Mouse (Mus musculus) retina, embryonic 14.5 days (tissue): ENCODE data around the gene Cd151.
"Not testable (repeated sequence)": the region's sequence is repeated elsewhere in the genome, so short reads cannot be mapped to it uniquely, and the experiment has no call there.

ENCODE experiments used
- DNase-seq: peaks from one replicate; pipeline ENCODE4 v3.0.0-alpha.2; 2015; ENCODE audit warnings: low spot score

Gene Cd151

GRCm38 (mm10) chr7:141435856-141436522 lies 31.2 kb upstream of the Cd151 start:
- no peak for DNase-seq

GRCm38 (mm10) chr7:141436523-141436892 lies 30.7 kb upstream of the Cd151 start:
- no peak for DNase-seq

- peak; percentile 85 for DNase-seq
Measured at GRCm38 (mm10) chr7:141437178-141438120, 29.7 kb upstream of the Cd151 start, which contains the start of gene Slc25a22. Gene Slc25a22, minus strand, starts transcription at chr7:141437892.

- DNase-seq, result no peak
Measured at GRCm38 (mm10) chr7:141438201-141438968, 28.8 kb upstream of the Cd151 start.

GRCm38 (mm10) chr7:141439140-141439679 lies 28.0 kb upstream of the Cd151 start:
- no peak for DNase-seq

- DNase-seq, result no peak
Measured at GRCm38 (mm10) chr7:141439811-141440210, 27.4 kb upstream of the Cd151 start.

GRCm38 (mm10) chr7:141440613-141441012 lies 26.6 kb upstream of the Cd151 start:
- peak; percentile 73 for DNase-seq

GRCm38 (mm10) chr7:141441460-141441859 lies 25.7 kb upstream of the Cd151 start:
- DNase-seq, result no peak

- no peak for DNase-seq
Measured at GRCm38 (mm10) chr7:141442199-141442598, 25.0 kb upstream of the Cd151 start.

- DNase-seq, result peak; percentile 73
Measured at GRCm38 (mm10) chr7:141443081-141443821, 23.9 kb upstream of the Cd151 start.

- peak; percentile 78 for DNase-seq
Measured at GRCm38 (mm10) chr7:141443828-141444237, 23.4 kb upstream of the Cd151 start, which contains the start of gene Pidd1. Gene Pidd1, minus strand, starts transcription at chr7:141444025.

- DNase-seq, result not testable (repeated sequence)
Measured at GRCm38 (mm10) chr7:141446374-141446773, 20.8 kb upstream of the Cd151 start.

- DNase-seq, result peak; percentile 94
Measured at GRCm38 (mm10) chr7:141447110-141447991, 19.8 kb upstream of the Cd151 start, which contains the start of gene Rplp2. Gene Rplp2, plus strand, starts transcription at chr7:141447370.

- DNase-seq, result no peak
Measured at GRCm38 (mm10) chr7:141451928-141452327, 15.3 kb upstream of the Cd151 start.

- DNase-seq, result no peak
Measured at GRCm38 (mm10) chr7:141453636-141454035, 13.6 kb upstream of the Cd151 start.

- DNase-seq, result peak; percentile 95
Measured at GRCm38 (mm10) chr7:141454967-141455551, 12.1 kb upstream of the Cd151 start, which contains the start of gene Pnpla2. Gene Pnpla2, plus strand, starts transcription at chr7:141455198.

- DNase-seq, result peak; percentile 69
Measured at GRCm38 (mm10) chr7:141455610-141456314, 11.4 kb upstream of the Cd151 start.

- no peak for DNase-seq
Measured at GRCm38 (mm10) chr7:141456739-141457138, 10.5 kb upstream of the Cd151 start.

- DNase-seq, result no peak
Measured at GRCm38 (mm10) chr7:141457236-141457635, 10.0 kb upstream of the Cd151 start.
